Mouse (Mus musculus) hindbrain, embryonic 11.5 days (tissue): ENCODE data around the gene Tmem229b. TPM values are rescaled to one million over a fixed set of nuclear protein-coding genes. Genes with fewer than 3 reads are reported as not detected.
"Not testable (repeated sequence)": the region's sequence is repeated elsewhere in the genome, so short reads cannot be mapped to it uniquely, and the experiment has no call there.

Source experiments
- ATAC-seq: fragments of 200-750 bp; cut with Nextera tagmentation; 2 replicates; pipeline ENCODE4 v1.8.0; 2017; ENCODE audit warnings: mild to moderate bottlenecking, moderate TSS enrichment, moderate library complexity; ENCODE audit not compliant: low FRiP score
- DNase-seq: peaks from one replicate; pipeline ENCODE4 v3.0.0-alpha.2; 2015; ENCODE audit warnings: low spot score
- H3K27ac ChIP-seq: fragments of 300-500 bp; sonication (generic); 2 replicates; pipeline ENCODE4 v1.5.1; 2014; ENCODE audit warnings: mild to moderate bottlenecking, low read depth, low read length
- H3K27me3 ChIP-seq: fragments of 300-500 bp; sonication (generic); 2 replicates; pipeline ENCODE4 v1.6.1; 2014; ENCODE audit warnings: mild to moderate bottlenecking, low read length, moderate library complexity, mixed read lengths; ENCODE audit not compliant: control insufficient read depth, insufficient read depth
- H3K36me3 ChIP-seq: fragments of 300-500 bp; sonication (generic); 2 replicates; pipeline ENCODE4 v1.6.1; 2014; ENCODE audit warnings: mild to moderate bottlenecking, low read length, moderate library complexity, mixed read lengths; ENCODE audit not compliant: control insufficient read depth, insufficient read depth
- H3K4me1 ChIP-seq: fragments of 300-500 bp; sonication (generic); replicated peaks from 2 replicates; pipeline ENCODE4 v1.6.1; 2014; ENCODE audit warnings: low read length, mixed read lengths; ENCODE audit not compliant: control insufficient read depth, insufficient read depth
- H3K4me2 ChIP-seq: fragments of 300-500 bp; sonication (generic); replicated peaks from 2 replicates; pipeline ENCODE4 v1.6.1; 2014; ENCODE audit warnings: mild to moderate bottlenecking, low read depth, low read length
- H3K4me3 ChIP-seq: fragments of 300-500 bp; sonication (generic); 2 replicates; pipeline ENCODE4 v1.5.1; 2014; ENCODE audit warnings: low read depth, low read length
- H3K9ac ChIP-seq: fragments of 300-500 bp; sonication (generic); 2 replicates; pipeline ENCODE4 v1.6.1; 2014; ENCODE audit warnings: low read depth, low read length
- H3K9me3 ChIP-seq: fragments of 300-500 bp; sonication (generic); 2 replicates; pipeline ENCODE4 v1.6.1; 2016; ENCODE audit warnings: low read length; ENCODE audit not compliant: control insufficient read depth
- WGBS: fragments of 180-500 bp; shearing (Covaris S2); extraction: QIAGEN DNeasy Blood & Tissue Kit; methylation state at CpG from one replicate; pipeline ENCODE4 v1.1.7; 2014; 5-methylcytosine and 5-hydroxymethylcytosine counted together
- polyA plus RNA-seq: library from polyadenylated mRNA; unstranded; fragments of >200 nt; fragmentation: Nextera tagmentation; extraction: Ambion mirVana; gene quantifications from 2 replicates; pipeline ENCODE4 v1.2.1, GENCODE M21; 2014

Gene Tmem229b
- polyA plus RNA-seq, 1 experiment from 2014 or later = 7.5 TPM

- DNase-seq (no peak), ATAC-seq (no peak)
- WGBS = 85% methylated on average over 5 of the region's 5 CpGs
- no peaks in the 10 kb centered on the region for H3K9me3 ChIP-seq
- H3K4me1 ChIP-seq = no peaks in the 10 kb centered on the region
- no peak overlapping the region for H3K9ac ChIP-seq
- no peaks in the 10 kb centered on the region for H3K36me3 ChIP-seq
- no peaks in the 10 kb centered on the region for H3K27me3 ChIP-seq
- H3K27ac ChIP-seq = no peak overlapping the region
- no peak overlapping the region for H3K4me2 ChIP-seq
- H3K4me3 ChIP-seq = no peak overlapping the region
Observed at GRCm38 (mm10) chr12:78927287-78927686, 80.1 kb downstream of the Tmem229b start.

- Histone ChIP-seq H3K4me3 (no peak overlapping the region), H3K4me2 (no peak overlapping the region), H3K9me3 (no peaks in the 10 kb centered on the region), H3K9ac (no peak overlapping the region), H3K36me3 (no peaks in the 10 kb centered on the region), H3K27me3 (no peaks in the 10 kb centered on the region), H3K4me1 (no peaks in the 10 kb centered on the region), H3K27ac (no peak overlapping the region)
- DNase-seq = no peak
- WGBS = 90% methylated on average over 7 of the region's 7 CpGs
- no peak for ATAC-seq
Observed at GRCm38 (mm10) chr12:78923539-78924189, 83.8 kb downstream of the Tmem229b start.

- not testable (repeated sequence) for H3K27ac ChIP-seq, H3K27me3 ChIP-seq, H3K9me3 ChIP-seq, H3K9ac ChIP-seq, DNase-seq, H3K4me1 ChIP-seq, H3K36me3 ChIP-seq, ATAC-seq, H3K4me2 ChIP-seq, H3K4me3 ChIP-seq
Observed at GRCm38 (mm10) chr12:78922977-78923376, 84.5 kb downstream of the Tmem229b start.

GRCm38 (mm10) chr12:78922058-78922457 lies 85.4 kb downstream of the Tmem229b start:
- DNase-seq (no peak), ATAC-seq (no peak)
- H3K4me2 ChIP-seq = no peak overlapping the region
- no peak overlapping the region for H3K9ac ChIP-seq
- no peak overlapping the region for H3K27ac ChIP-seq
- H3K4me3 ChIP-seq = no peak overlapping the region
- H3K27me3 ChIP-seq = no peaks in the 10 kb centered on the region
- H3K4me1 ChIP-seq = no peaks in the 10 kb centered on the region
- no peaks in the 10 kb centered on the region for H3K9me3 ChIP-seq
- 88% methylated on average over 3 of the region's 3 CpGs for WGBS
- H3K36me3 ChIP-seq = no peaks in the 10 kb centered on the region

- 76% methylated on average over 4 of the region's 4 CpGs for WGBS
- no peaks in the 10 kb centered on the region for H3K27me3 ChIP-seq
- H3K27ac ChIP-seq = no peak overlapping the region
- ATAC-seq (no peak), DNase-seq (no peak)
- no peaks in the 10 kb centered on the region for H3K36me3 ChIP-seq
- no peak overlapping the region for H3K4me3 ChIP-seq
- no peak overlapping the region for H3K4me2 ChIP-seq
- H3K9ac ChIP-seq = no peak overlapping the region
- no peaks in the 10 kb centered on the region for H3K4me1 ChIP-seq
- no peaks in the 10 kb centered on the region for H3K9me3 ChIP-seq
Observed at GRCm38 (mm10) chr12:78921421-78921820, 86.0 kb downstream of the Tmem229b start.

- peaks cover 3% of the 10 kb centered on the region; the same call in 1 of the 2 replicates for H3K27me3 ChIP-seq
- WGBS = 37% methylated on average over 16 of the region's 16 CpGs
- no peak overlapping the region for H3K4me3 ChIP-seq
- H3K9ac ChIP-seq = no peak overlapping the region
- peak; percentile 83 for DNase-seq
- H3K9me3 ChIP-seq = no peaks in the 10 kb centered on the region
- H3K36me3 ChIP-seq = no peaks in the 10 kb centered on the region
- no peaks in the 10 kb centered on the region for H3K4me1 ChIP-seq
- no peak overlapping the region for H3K27ac ChIP-seq
- no peak overlapping the region for H3K4me2 ChIP-seq
- peak; percentile 74 for ATAC-seq
Observed at GRCm38 (mm10) chr12:78919079-78919712, 88.2 kb downstream of the Tmem229b start.

GRCm38 (mm10) chr12:78918227-78919078 lies 89.0 kb downstream of the Tmem229b start:
- no peak overlapping the region for H3K27ac ChIP-seq
- no peak overlapping the region for H3K4me3 ChIP-seq
- no peaks in the 10 kb centered on the region for H3K9me3 ChIP-seq
- no peak overlapping the region for H3K9ac ChIP-seq
- H3K27me3 ChIP-seq = peaks cover 3% of the 10 kb centered on the region; the same call in 1 of the 2 replicates
- H3K4me1 ChIP-seq = no peaks in the 10 kb centered on the region
- peak overlapping the region; percentile 27; the same call in 1 of the 2 replicates for H3K4me2 ChIP-seq
- WGBS = 18% methylated on average over 11 of the region's 11 CpGs
- peak; percentile 91 for DNase-seq
- no peaks in the 10 kb centered on the region for H3K36me3 ChIP-seq
- peak; percentile 35; the same call in 1 of the 2 replicates for ATAC-seq

- H3K4me3 ChIP-seq = no peak overlapping the region
- peaks cover 14% of the 10 kb centered on the region for H3K27me3 ChIP-seq
- no peak overlapping the region for H3K27ac ChIP-seq
- H3K4me2 ChIP-seq = no peak overlapping the region
- 69% methylated on average over 3 of the region's 3 CpGs for WGBS
- no peak overlapping the region for H3K9ac ChIP-seq
- H3K9me3 ChIP-seq = no peaks in the 10 kb centered on the region
- H3K4me1 ChIP-seq = peaks cover 2% of the 10 kb centered on the region; the same call in 1 of the 2 replicates
- DNase-seq (no peak), ATAC-seq (no peak)
- H3K36me3 ChIP-seq = no peaks in the 10 kb centered on the region
Observed at GRCm38 (mm10) chr12:78916278-78916677, 91.1 kb downstream of the Tmem229b start.
